Mouse (Mus musculus) lung, postnatal 14 days (tissue): ENCODE results near the gene Ikzf5.

ENCODE experiments used
- DNase-seq: peaks from one replicate; pipeline ENCODE4 v3.0.0; 2021

The Ikzf5 gene

GRCm38 (mm10) chr7:131345856-131346541, 64.3 kb downstream of the Ikzf5 start:
- no peak for DNase-seq
